Mouse (Mus musculus): ENCODE measurements at regions not wholly inside any gene's neighbourhood (a gene's known extent, or its start where the extent isn't known, plus 50 kb on each side); places are given as distances from the start of the nearest gene placed in this dataset.

DNA sequence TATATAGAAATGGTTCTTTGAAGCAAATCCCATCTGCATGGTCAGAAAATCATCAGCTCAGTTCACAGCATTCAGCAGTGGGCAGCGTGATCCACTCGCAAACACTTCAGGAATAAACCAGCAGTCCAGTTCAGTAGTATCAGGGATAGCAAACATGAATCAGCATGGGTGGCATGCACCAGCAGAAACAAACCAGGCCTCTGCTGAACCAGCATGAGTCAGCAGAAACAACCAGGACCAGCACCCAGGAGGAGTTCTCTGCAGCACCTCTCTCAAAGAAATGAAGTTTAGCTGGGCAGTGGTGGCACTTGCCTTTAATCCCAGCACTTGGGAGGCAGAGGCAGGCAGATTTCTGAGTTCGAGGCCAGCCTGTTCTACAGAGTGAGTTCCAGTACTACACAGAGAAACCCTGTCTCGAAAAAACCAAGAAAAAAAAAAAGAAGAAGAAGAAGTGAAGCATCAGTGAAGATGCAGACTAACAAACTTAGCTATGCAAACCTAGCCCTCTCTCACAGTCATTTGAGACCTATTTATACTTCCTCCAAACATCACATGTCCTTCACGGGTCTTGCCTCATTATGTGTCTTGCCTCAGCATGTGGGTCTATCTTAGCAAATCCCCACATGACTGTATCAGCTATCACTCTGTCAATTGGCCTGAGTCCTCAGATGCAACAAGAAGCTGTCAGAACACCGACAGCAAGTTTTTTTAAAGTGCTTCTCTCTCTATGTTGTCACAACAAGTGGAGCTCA lies 80.2 kb downstream of the Fthl17a start:
- Histone ChIP-seq H3K27ac (no peak overlapping the region), H3K9me3 (no peaks in the 10 kb centered on the region; the same call in 1 of the 2 replicates), H3K27me3 (no peaks in the 10 kb centered on the region), H3K4me3 (no peak overlapping the region), H3K9ac (no peak overlapping the region), H3K4me2 (no peak overlapping the region), H3K4me1 (replicated peaks) (no peaks in the 10 kb centered on the region), H3K36me3 (no peaks in the 10 kb centered on the region)
- 85% methylated on average over 6 of the region's 6 CpGs for WGBS
- ATAC-seq (ENCODE audit: low FRiP score), result no peak

DNA sequence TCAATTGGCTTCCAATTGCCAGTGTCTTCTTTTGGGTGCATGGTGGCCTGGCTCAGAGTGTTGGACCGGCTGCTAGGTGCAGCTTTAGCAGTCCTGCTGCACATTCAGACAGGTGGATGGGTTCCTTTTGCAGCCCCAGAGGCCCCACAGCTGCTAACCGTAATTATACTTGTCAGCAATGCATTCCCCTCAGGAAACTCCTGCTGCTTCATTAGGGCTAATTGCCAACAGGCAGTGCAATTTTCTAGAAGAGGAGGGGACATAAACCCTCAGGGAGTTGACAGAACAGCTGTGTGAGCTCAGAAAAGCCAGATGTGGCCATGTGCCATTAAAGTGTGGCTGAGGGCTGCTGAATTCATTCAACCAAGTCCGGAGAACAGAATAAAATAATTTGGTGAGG lies 94.0 kb downstream of the Fthl17a start:
- H3K4me3 ChIP-seq, result no peak overlapping the region
- no peak overlapping the region for H3K27ac ChIP-seq
- no peak overlapping the region for H3K9ac ChIP-seq
- no peaks in the 10 kb centered on the region for H3K9me3 ChIP-seq
- ATAC-seq (ENCODE audit: low FRiP score), result peak; percentile 63
- H3K36me3 ChIP-seq, result no peaks in the 10 kb centered on the region
- WGBS, result 42% methylated on average over 3 of the region's 3 CpGs
- no peaks in the 10 kb centered on the region for H3K4me1 ChIP-seq (replicated peaks)
- H3K27me3 ChIP-seq, result no peaks in the 10 kb centered on the region
- no peak overlapping the region for H3K4me2 ChIP-seq

DNA sequence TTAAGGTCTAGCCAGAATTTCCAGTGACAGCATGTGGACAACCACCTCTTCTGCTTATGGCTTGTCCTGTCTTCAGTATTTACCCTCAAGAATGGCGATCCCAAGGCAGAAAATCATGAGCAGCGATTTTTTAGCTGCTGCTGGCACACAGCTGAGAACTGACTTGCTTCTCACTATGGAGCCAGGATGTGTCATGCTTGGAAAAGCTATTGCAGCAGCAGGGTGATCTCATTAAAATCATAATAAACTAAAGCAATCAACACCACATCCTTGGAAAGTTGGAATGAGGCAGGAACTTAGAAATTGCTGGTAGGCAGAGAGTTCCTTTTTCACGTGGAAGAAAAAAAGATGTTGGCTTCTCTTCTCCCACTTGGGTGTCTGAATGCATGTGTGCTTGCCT lies 125.8 kb downstream of the Fthl17a start:
- Histone ChIP-seq H3K9me3 (no peaks in the 10 kb centered on the region), H3K27me3 (no peaks in the 10 kb centered on the region), H3K27ac (no peak overlapping the region), H3K4me3 (no peak overlapping the region), H3K4me2 (no peak overlapping the region), H3K4me1 (replicated peaks) (no peaks in the 10 kb centered on the region), H3K9ac (no peak overlapping the region), H3K36me3 (no peaks in the 10 kb centered on the region)
- no peak for ATAC-seq (ENCODE audit: low FRiP score)
- 61% methylated on average over 3 of the region's 3 CpGs for WGBS

GRCm38 (mm10) chrX:85384452-85384851 lies 135.0 kb downstream of the Fthl17a start:
- no peak overlapping the region for H3K4me3 ChIP-seq
- H3K36me3 ChIP-seq, result no peaks in the 10 kb centered on the region
- no peak overlapping the region for H3K27ac ChIP-seq
- no peaks in the 10 kb centered on the region for H3K4me1 ChIP-seq (replicated peaks)
- no peak overlapping the region for H3K9ac ChIP-seq
- no peaks in the 10 kb centered on the region for H3K27me3 ChIP-seq
- no peaks in the 10 kb centered on the region for H3K9me3 ChIP-seq
- no peak overlapping the region for H3K4me2 ChIP-seq
- 95% methylated on average over 2 of the region's 2 CpGs for WGBS
- ATAC-seq (ENCODE audit: low FRiP score), result no peak

Measured in hindbrain, embryonic 13.5 days (tissue).